Mouse (Mus musculus) bone marrow, adult 2 months (tissue): ENCODE results near the gene Gm5294. TPM values are rescaled to one million over a fixed set of nuclear protein-coding genes. Genes with fewer than 3 reads are reported as not detected.

Experiments used
- H3K27ac ChIP-seq: fragments of 200-500 bp; 2 replicates; pipeline ENCODE4 v1.5.1; 2012; ENCODE audit warnings: low read depth, mild to moderate bottlenecking, control low read depth, inconsistent platforms, low read length; ENCODE audit not compliant: control insufficient read depth, poor library complexity, insufficient read depth
- H3K4me1 ChIP-seq: fragments of 200-500 bp; 2 replicates; pipeline ENCODE4 v1.6.1; 2011; ENCODE audit warnings: low read length; ENCODE audit not compliant: control insufficient read depth, insufficient read depth
- H3K4me3 ChIP-seq: fragments of 200-500 bp; replicated peaks from 2 replicates; pipeline ENCODE3; 2011; ENCODE audit warnings: mild to moderate bottlenecking, low read depth, low read length, control low read depth; ENCODE audit not compliant: control insufficient read depth
- CTCF ChIP-seq: fragments of 200-500 bp; IDR thresholded peaks from 2 replicates; pipeline ENCODE4 v1.5.1; 2011; ENCODE audit warnings: low read length, control low read depth; ENCODE audit not compliant: control insufficient read depth, insufficient read depth
- POLR2A ChIP-seq: fragments of 200-500 bp; IDR thresholded peaks from 2 replicates; pipeline ENCODE4 v1.6.1; 2011; ENCODE audit warnings: low read depth, mild to moderate bottlenecking, control low read depth, low read length, borderline replicate concordance; ENCODE audit not compliant: control insufficient read depth
- WGBS: fragments of 180-500 bp; shearing (Covaris S2); methylation state at CpG from one replicate; pipeline ENCODE4 v1.1.7; 2018; 5-methylcytosine and 5-hydroxymethylcytosine counted together
- polyA plus RNA-seq: library from polyadenylated mRNA; stranded (reverse); fragments of >200 nt; gene quantifications from 2 replicates; pipeline ENCODE4 v1.2.4, GENCODE M21; 2011; ENCODE audit warnings: low replicate concordance; ENCODE audit not compliant: missing spikeins, insufficient read depth, insufficient read length

Gm5294 gene
- polyA plus RNA-seq, 1 experiment: not detected

DNA sequence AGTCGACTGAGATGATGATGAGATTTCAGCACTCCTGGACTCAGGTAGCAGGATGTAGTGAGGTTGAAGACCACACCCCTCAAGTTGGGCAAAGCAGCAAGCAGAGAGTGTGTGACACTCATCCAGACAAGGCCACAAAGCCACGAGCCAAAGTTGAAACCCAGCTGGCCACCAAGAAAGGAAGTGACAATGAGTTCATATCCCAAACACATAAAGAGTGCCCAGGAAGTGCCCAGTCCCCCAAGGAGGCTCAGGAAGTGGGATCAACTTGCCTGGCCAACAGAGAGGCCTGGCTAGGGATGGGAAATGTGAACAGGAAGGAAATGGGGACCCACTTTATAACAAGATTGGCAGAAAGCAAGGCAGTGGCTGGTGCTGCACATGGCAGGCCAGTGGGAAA, 33.5 kb downstream of the Gm5294 start:
- Histone ChIP-seq H3K27ac (no peak overlapping the region), H3K4me1 (no peaks in the 10 kb centered on the region; the same call in 1 of the 2 replicates), H3K4me3 (no peak overlapping the region)
- no peak for TF ChIP-seq POLR2A
- no peak for TF ChIP-seq CTCF
- WGBS: 11% methylated on average over 2 of the region's 2 CpGs

DNA sequence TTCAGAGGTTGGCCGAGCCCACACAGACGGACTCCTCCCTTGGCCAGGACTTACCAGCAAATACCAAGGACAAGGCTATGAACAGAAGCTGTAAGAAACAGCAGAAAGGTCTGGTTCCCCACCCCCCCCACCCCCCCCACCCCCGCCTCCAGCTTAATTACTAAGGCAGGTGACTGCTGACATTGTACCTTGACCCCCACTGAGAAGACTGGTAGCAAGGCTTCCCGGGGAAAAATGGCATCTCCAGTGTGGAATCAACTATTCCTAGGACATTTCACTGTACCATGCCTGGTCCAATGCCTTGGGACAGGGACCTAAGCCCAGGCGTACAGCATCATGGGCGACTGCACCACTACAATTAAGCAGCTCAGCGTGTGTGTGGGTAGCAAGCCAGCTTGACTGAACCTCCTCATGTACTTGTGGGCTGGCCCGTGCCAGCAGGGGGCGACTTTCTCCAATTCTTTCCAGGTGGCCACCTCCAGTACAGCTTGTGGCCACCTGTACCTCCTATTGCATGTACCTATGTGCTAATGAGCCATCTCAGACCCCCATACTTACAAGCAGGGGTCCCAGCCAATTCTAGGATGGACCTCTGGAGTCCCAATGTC, 37.2 kb downstream of the Gm5294 start:
- TF ChIP-seq CTCF (peak; percentile 64; the same call in 1 of the 2 replicates), POLR2A (no peak)
- H3K4me3 ChIP-seq: no peak overlapping the region
- no peak overlapping the region for H3K27ac ChIP-seq
- no peaks in the 10 kb centered on the region; the same call in 1 of the 2 replicates for H3K4me1 ChIP-seq
- 35% methylated on average over 9 of the region's 9 CpGs for WGBS

DNA sequence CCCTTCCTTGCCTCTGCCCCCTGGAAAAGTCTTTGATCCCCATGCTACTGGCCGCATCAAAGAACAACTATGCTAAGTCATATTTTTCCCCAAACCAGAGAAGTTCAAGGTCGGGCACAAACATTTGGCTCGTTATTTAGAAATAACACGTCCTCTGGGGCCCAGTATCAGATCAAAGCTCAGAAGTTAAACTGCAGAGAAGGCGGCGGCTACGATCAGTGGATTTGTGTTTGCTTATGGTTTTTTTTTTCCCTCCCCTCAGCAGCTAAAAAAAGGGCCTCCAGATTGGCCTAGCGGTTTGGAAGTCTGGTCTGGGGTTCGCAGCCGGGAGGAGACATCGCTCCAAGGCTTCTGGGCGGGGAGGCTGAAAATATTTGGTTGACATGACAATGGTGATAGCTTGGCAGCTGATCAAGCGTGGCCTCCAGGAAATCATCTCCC, 38.0 kb downstream of the Gm5294 start:
- no peak overlapping the region for H3K27ac ChIP-seq
- no peak overlapping the region for H3K4me3 ChIP-seq
- whole genome bisulfite sequencing: 75% methylated on average over 13 of the region's 13 CpGs
- TF ChIP-seq CTCF: no peak
- no peaks in the 10 kb centered on the region; the same call in 1 of the 2 replicates for H3K4me1 ChIP-seq

DNA sequence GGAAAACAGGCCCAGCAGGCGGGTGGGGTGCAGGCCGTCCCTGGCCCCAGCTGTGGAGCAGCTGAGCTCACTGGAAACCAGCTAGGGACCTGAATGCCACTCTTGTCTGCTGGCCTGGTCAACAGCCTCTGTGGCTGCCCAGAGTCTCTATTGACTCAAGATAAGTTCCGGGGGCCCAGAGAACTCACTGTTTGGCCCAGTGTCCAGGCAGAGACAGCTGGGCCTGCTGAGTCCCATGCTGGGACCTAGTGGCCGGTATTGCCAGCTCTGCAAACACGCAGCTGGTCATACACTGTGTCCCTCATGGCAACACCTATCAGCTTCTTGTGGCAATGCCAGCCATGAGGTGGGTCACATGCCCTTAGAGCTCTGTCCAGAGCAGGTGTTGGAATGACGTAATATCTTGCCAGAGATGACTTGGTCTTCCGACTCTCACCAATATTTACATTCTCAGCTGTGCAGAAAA, 43.8 kb downstream of the Gm5294 start:
- TF ChIP-seq POLR2A (no peak), CTCF (no peak)
- Histone ChIP-seq H3K4me3 (no peak overlapping the region), H3K4me1 (no peaks in the 10 kb centered on the region), H3K27ac (no peak overlapping the region)
- 78% methylated on average over 7 of the region's 7 CpGs for WGBS

DNA sequence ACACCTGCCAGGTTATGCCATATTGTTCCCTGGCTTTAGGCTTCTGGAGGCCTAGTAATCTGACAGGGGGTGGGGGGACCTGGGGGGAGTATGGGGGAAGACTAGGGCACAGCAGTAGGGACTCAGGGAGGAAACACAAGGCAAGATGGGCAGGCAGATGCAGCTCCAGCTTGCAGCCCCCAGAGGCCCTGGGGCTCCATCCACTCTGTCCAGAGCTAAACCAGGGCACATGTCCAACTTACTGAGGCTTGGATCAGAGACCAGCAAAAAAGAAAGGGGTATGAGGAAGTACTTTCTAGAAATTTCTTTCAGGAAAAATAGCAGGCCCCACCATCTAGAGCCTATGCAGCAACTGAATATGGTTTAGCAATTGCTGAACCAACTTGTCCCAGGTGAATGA, 44.3 kb downstream of the Gm5294 start:
- TF ChIP-seq POLR2A (no peak), CTCF (no peak)
- no peak overlapping the region for H3K4me3 ChIP-seq
- no peak overlapping the region for H3K27ac ChIP-seq
- no peaks in the 10 kb centered on the region for H3K4me1 ChIP-seq

DNA sequence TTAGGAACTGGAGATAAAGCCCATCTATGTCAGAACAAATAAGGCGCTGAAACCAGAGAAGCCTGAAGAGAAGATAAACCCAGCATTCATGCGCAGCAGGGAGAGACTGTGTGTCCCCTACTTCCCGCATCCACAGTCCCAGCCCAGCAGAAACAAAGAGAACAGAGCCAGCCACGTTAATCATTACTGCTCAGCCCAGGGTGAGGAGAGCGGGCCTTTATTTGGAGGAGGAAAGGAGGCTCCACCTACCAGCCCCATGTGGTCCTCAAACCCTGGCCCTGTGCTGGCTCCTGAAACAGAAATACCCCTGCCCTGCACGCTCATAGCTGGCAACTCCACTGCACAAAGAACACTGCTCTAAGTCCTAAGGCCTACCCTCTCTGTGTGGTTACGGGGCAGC, 45.0 kb downstream of the Gm5294 start:
- no peaks in the 10 kb centered on the region for H3K4me1 ChIP-seq
- TF ChIP-seq POLR2A (no peak), CTCF (no peak)
- no peak overlapping the region for H3K4me3 ChIP-seq
- no peak overlapping the region for H3K27ac ChIP-seq
- 74% methylated on average over 7 of the region's 7 CpGs for WGBS

DNA sequence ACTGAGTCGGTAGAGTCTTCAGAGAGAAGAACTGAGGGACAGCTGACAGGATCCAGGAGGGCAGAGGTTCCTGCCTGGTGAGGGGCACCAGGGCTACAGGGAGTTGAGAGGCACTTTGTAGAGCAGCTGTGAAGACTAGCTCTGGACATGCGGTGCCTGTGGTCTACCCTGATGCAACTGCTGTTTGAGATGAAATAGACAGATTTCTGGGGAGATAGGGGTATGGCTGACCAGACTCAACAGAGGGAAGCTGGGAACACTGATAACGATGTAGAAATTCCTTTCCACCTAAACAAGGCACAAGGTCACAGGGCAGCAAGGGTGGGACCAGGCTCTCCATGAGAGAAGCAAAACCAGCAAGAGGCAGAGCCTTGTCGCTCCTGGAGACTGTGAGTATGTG, 45.8 kb downstream of the Gm5294 start:
- no peak for TF ChIP-seq CTCF
- no peak for TF ChIP-seq POLR2A
- WGBS: 24% methylated on average over 4 of the region's 4 CpGs
- H3K4me1 ChIP-seq: no peaks in the 10 kb centered on the region
- no peak overlapping the region for H3K4me3 ChIP-seq
- no peak overlapping the region for H3K27ac ChIP-seq

Other genes starting within 250 kb of the Gm5294 start
- 14.7 and 33.9 TPM in 2 replicates for gene Zfp68, start 200.3 kb upstream of the Gm5294 start, polyA plus RNA-seq
- gene A430033K04Rik, start 197.2 kb upstream of the Gm5294 start, polyA plus RNA-seq: 2.2 and 2.6 TPM in 2 replicates
- gene Fam20c, start 65.6 kb upstream of the Gm5294 start, polyA plus RNA-seq: 2.4 TPM in 1 of 2 replicates, not detected in the other
- gene Pdgfa, start 177.3 kb downstream of the Gm5294 start, polyA plus RNA-seq: 5.6 and 6.8 TPM in 2 replicates